Mouse (Mus musculus) intestine, embryonic 14.5 days (tissue): ENCODE data around the gene A730061H03Rik. TPM values are rescaled to one million over a fixed set of nuclear protein-coding genes. Genes with fewer than 3 reads are reported as not detected.

ENCODE experiments used
- ATAC-seq: fragments of 200-750 bp; cut with Nextera tagmentation; replicated peaks from 2 replicates; pipeline ENCODE4 v1.8.0; 2017; ENCODE audit warnings: low read depth, moderate number of reproducible peaks, moderate TSS enrichment, moderate library complexity; ENCODE audit not compliant: low FRiP score, low TSS enrichment
- DNase-seq: peaks from one replicate; pipeline ENCODE4 v3.0.0-alpha.2; 2018; ENCODE audit warnings: low spot score
- H3K27ac ChIP-seq: fragments of 300-500 bp; sonication (generic); 2 replicates; pipeline ENCODE4 v1.5.1; 2014; ENCODE audit warnings: low read depth, mild to moderate bottlenecking, control low read depth
- H3K27me3 ChIP-seq: fragments of 300-500 bp; sonication (generic); replicated peaks from 2 replicates; pipeline ENCODE4 v1.6.1; 2014; ENCODE audit warnings: low read length, control low read depth; ENCODE audit not compliant: control insufficient read depth, insufficient read depth
- H3K36me3 ChIP-seq: fragments of 300-500 bp; sonication (generic); 2 replicates; pipeline ENCODE4 v1.6.1; 2014; ENCODE audit warnings: low read length, control low read depth; ENCODE audit not compliant: control insufficient read depth, insufficient read depth
- H3K4me1 ChIP-seq: fragments of 300-500 bp; sonication (generic); replicated peaks from 2 replicates; pipeline ENCODE4 v1.6.1; 2014; ENCODE audit warnings: low read length, control low read depth, mixed read lengths; ENCODE audit not compliant: control insufficient read depth, insufficient read depth
- H3K4me2 ChIP-seq: fragments of 300-500 bp; sonication (generic); 2 replicates; pipeline ENCODE4 v1.6.1; 2014; ENCODE audit warnings: low read length
- H3K4me3 ChIP-seq: fragments of 300-500 bp; sonication (generic); 2 replicates; pipeline ENCODE4 v1.5.1; 2014; ENCODE audit warnings: low read depth, low read length, control low read depth, mixed read lengths
- H3K9ac ChIP-seq: fragments of 300-500 bp; sonication (generic); 2 replicates; pipeline ENCODE4 v1.6.1; 2014; ENCODE audit warnings: mild to moderate bottlenecking, low read length
- H3K9me3 ChIP-seq: fragments of 300-500 bp; sonication (generic); 2 replicates; pipeline ENCODE4 v1.6.1; 2016; ENCODE audit warnings: low read length, control low read depth; ENCODE audit not compliant: control insufficient read depth
- WGBS: fragments of 180-500 bp; shearing (Covaris S2); extraction: QIAGEN DNeasy Blood & Tissue Kit; methylation state at CpG from one replicate; pipeline ENCODE4 v1.1.7; 2014; 5-methylcytosine and 5-hydroxymethylcytosine counted together
- polyA plus RNA-seq: library from polyadenylated mRNA; unstranded; fragments of >200 nt; fragmentation: Nextera tagmentation; extraction: Ambion mirVana; gene quantifications from 2 replicates; pipeline ENCODE4 v1.2.1, GENCODE M21; 2014

A730061H03Rik gene
- polyA plus RNA-seq, 1 experiment from 2014 or later = 0.64 TPM

- DNase-seq = no peak
- H3K36me3 ChIP-seq = peaks cover 66% of the 10 kb centered on the region
- H3K9me3 ChIP-seq = no peaks in the 10 kb centered on the region
- H3K4me2 ChIP-seq = no peak overlapping the region
- peaks cover 8% of the 10 kb centered on the region for H3K4me1 ChIP-seq
- no peak overlapping the region for H3K9ac ChIP-seq
- H3K27ac ChIP-seq = no peak overlapping the region
- WGBS = 80% methylated on average over 9 of the region's 9 CpGs
- no peak overlapping the region for H3K4me3 ChIP-seq
- no peaks in the 10 kb centered on the region for H3K27me3 ChIP-seq
- no peak for ATAC-seq
Measured at GRCm38 (mm10) chr14:55544334-55544733, 15.9 kb downstream of the A730061H03Rik start.

GRCm38 (mm10) chr14:55542268-55542667 lies 17.9 kb downstream of the A730061H03Rik start:
- Histone ChIP-seq H3K9me3 (no peaks in the 10 kb centered on the region), H3K4me2 (no peak overlapping the region), H3K36me3 (peaks cover 46% of the 10 kb centered on the region), H3K9ac (no peak overlapping the region), H3K27ac (no peak overlapping the region), H3K27me3 (no peaks in the 10 kb centered on the region), H3K4me3 (no peak overlapping the region), H3K4me1 (peaks cover 8% of the 10 kb centered on the region)
- DNase-seq (no peak), ATAC-seq (no peak)
- 96% methylated on average over 12 of the region's 12 CpGs for WGBS

- Histone ChIP-seq H3K9me3 (no peaks in the 10 kb centered on the region), H3K36me3 (peaks cover 31% of the 10 kb centered on the region), H3K4me2 (peak overlapping the region; percentile 78), H3K9ac (peak overlapping the region; percentile 63), H3K27ac (peak overlapping the region; percentile 94), H3K4me1 (peaks cover 8% of the 10 kb centered on the region), H3K4me3 (peak overlapping the region; percentile 55), H3K27me3 (no peaks in the 10 kb centered on the region)
- peak; percentile 92 for DNase-seq
- 3% methylated on average over 10 of the region's 10 CpGs for whole genome bisulfite sequencing
- ATAC-seq = peak; percentile 56
Measured at GRCm38 (mm10) chr14:55540787-55541321, 19.4 kb downstream of the A730061H03Rik start.

GRCm38 (mm10) chr14:55540067-55540786 lies 20.0 kb downstream of the A730061H03Rik start, which contains the start of gene Pck2:
TSS of gene Pck2 (plus strand) at chr14:55540266.
- H3K9me3 ChIP-seq = no peaks in the 10 kb centered on the region
- H3K4me2 ChIP-seq = peak within 1 kb of the TSS; percentile 78
- no peaks in the 10 kb centered on the region for H3K27me3 ChIP-seq
- peak within 1 kb of the TSS; percentile 94 for H3K27ac ChIP-seq
- H3K4me3 ChIP-seq = peak within 1 kb of the TSS; percentile 55
- WGBS = under 1% methylated on average over 32 of the region's 32 CpGs
- peaks cover 8% of the 10 kb centered on the region for H3K4me1 ChIP-seq
- peaks cover 25% of the 10 kb centered on the region for H3K36me3 ChIP-seq
- ATAC-seq = peak; percentile 94
- DNase-seq = peak; percentile 86
- H3K9ac ChIP-seq = peak within 1 kb of the TSS; percentile 63

- H3K27me3 ChIP-seq = no peaks in the 10 kb centered on the region
- DNase-seq (peak; percentile 63), ATAC-seq (no peak)
- H3K36me3 ChIP-seq = no peaks in the 10 kb centered on the region
- no peaks in the 10 kb centered on the region for H3K9me3 ChIP-seq
- no peak overlapping the region for H3K9ac ChIP-seq
- no peak overlapping the region for H3K4me3 ChIP-seq
- 49% methylated on average over 6 of the region's 6 CpGs for WGBS
- no peak overlapping the region for H3K4me2 ChIP-seq
- peaks cover 3% of the 10 kb centered on the region for H3K4me1 ChIP-seq
- no peak overlapping the region for H3K27ac ChIP-seq
Measured at GRCm38 (mm10) chr14:55536116-55536745, 24.0 kb downstream of the A730061H03Rik start.

- ATAC-seq = no peak
- 25% methylated on average over 3 of the region's 3 CpGs for WGBS
- DNase-seq = no peak
- no peak overlapping the region for H3K4me2 ChIP-seq
- H3K4me1 ChIP-seq = no peaks in the 10 kb centered on the region
- no peaks in the 10 kb centered on the region for H3K9me3 ChIP-seq
- H3K9ac ChIP-seq = no peak overlapping the region
- peaks cover 16% of the 10 kb centered on the region; the same call in 1 of the 2 replicates for H3K27me3 ChIP-seq
- H3K36me3 ChIP-seq = no peaks in the 10 kb centered on the region
- no peak overlapping the region for H3K4me3 ChIP-seq
- H3K27ac ChIP-seq = no peak overlapping the region
Measured at GRCm38 (mm10) chr14:55527940-55528339, 32.3 kb downstream of the A730061H03Rik start.

GRCm38 (mm10) chr14:55526674-55527073 lies 33.5 kb downstream of the A730061H03Rik start:
- Histone ChIP-seq H3K27ac (no peak overlapping the region), H3K27me3 (peaks cover 29% of the 10 kb centered on the region), H3K4me3 (no peak overlapping the region), H3K36me3 (no peaks in the 10 kb centered on the region), H3K4me2 (no peak overlapping the region), H3K4me1 (no peaks in the 10 kb centered on the region), H3K9me3 (no peaks in the 10 kb centered on the region), H3K9ac (no peak overlapping the region)
- no peak for ATAC-seq
- WGBS = 74% methylated on average over 2 of the region's 2 CpGs
- no peak for DNase-seq

- H3K4me1 ChIP-seq = peaks cover 3% of the 10 kb centered on the region; the same call in 1 of the 2 replicates
- no peaks in the 10 kb centered on the region for H3K36me3 ChIP-seq
- DNase-seq = no peak
- peaks cover 45% of the 10 kb centered on the region for H3K27me3 ChIP-seq
- H3K9ac ChIP-seq = no peak within 1 kb of the TSS
- H3K9me3 ChIP-seq = no peaks in the 10 kb centered on the region
- H3K27ac ChIP-seq = no peak within 1 kb of the TSS
- WGBS = 17% methylated on average over 8 of the region's 8 CpGs
- no peak within 1 kb of the TSS for H3K4me2 ChIP-seq
- no peak within 1 kb of the TSS for H3K4me3 ChIP-seq
- ATAC-seq = no peak
Measured at GRCm38 (mm10) chr14:55524785-55525184, 35.4 kb downstream of the A730061H03Rik start, which contains the start of gene Nrl. TSS of gene Nrl (minus strand) at chr14:55524981.
